Mouse (Mus musculus) yolk sac, embryonic 10.5 days (tissue): Measurements from ENCODE around the gene Cntn4.

Source experiments
- DNase-seq: peaks from one replicate; pipeline ENCODE4 v3.0.0-alpha.2; 2017; ENCODE audit warnings: low spot score

The Cntn4 gene

GRCm38 (mm10) chr6:105677149-105678031 lies at the start of gene Cntn4:
Cntn4 (plus strand) TSS chr6:105677660.
- DNase-seq, result no peak

DNA sequence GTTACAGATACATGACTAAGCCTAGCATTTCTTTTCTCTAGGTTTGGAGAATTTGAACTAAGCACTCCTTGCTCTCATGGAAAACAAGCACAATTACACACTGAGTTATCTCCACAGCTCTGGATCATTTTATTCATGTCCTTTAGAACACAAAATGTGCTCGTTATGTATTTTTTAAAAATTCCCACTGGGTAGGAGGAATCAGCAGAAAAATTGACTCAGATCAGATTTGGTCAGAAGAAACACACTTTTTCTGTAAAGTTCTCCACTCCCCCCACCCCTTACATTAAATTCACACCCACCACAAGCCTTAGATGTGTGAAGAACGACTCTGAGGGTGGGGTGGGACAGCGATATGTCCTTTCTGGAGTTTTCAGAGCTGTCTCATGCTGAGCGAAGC lies 3.2 kb upstream of the Cntn4 start:
- DNase-seq, result no peak

GRCm38 (mm10) chr6:105675099-105675498 lies 2.4 kb upstream of the Cntn4 start:
- no peak for DNase-seq

DNA sequence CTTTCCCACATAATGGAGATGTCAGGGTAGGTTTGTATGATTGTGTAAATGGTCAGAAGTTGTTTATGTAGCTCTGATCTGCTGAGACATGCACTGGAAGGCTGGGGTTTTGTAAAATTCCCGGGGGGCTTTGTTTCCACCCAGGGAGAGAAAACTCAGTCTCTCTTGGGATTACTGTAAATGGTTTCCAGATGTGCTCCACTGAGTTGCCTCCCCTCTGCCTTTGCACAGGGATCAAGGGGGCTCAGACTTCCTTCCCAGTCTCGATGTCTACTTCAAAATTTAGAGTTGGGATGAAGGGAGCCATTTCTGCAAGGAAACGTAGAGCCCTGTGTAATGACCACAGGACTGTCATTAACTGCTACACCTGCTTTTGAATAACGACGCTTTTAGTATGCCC lies 823 bp upstream of the Cntn4 start:
- no peak for DNase-seq

DNA sequence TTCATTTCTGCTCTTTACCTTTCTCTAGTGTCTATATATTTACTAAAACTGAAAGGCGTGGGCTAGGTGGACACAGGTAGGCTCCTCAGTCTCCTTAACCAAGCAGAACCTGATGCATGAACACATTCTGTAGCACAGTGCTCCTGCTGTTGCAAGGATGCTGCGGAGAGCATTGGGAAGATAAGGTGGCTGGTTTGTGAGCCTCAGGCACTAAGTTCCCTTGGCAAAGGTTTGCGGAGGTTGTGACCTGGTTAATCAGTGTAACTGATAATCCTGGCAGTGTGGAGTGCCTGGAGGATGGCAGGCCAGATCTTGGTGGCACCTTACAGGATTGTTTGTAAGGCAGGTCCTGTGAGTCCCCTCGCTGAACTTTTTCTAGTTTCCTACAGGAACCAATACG lies 1.3 kb downstream of the Cntn4 start:
- no peak for DNase-seq

GRCm38 (mm10) chr6:105681496-105681895 lies 4.0 kb downstream of the Cntn4 start:
- no peak for DNase-seq

DNA sequence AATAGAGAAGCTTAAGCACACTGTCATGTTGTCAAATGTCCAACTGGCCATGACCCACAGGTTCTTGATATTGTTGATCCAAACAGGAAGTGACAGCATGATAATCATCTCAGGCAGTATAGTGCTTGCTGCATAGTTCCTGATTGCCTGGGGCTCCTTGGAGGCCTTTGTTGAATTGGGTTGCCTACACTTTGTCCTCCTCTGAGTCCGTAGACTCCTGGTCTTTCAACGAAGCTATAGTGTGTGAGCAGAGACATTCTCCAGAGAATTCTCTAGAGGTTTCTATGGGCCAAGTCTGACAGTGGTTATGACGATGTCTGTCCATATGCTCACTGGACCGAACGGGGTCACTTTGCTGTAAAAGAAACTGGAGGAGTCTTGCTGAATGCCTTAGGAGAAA lies 5.8 kb downstream of the Cntn4 start:
- DNase-seq, result no peak

GRCm38 (mm10) chr6:105684123-105684522 lies 6.7 kb downstream of the Cntn4 start:
- no peak for DNase-seq

- DNase-seq, result no peak
Observed at GRCm38 (mm10) chr6:105688195-105688594, 10.7 kb downstream of the Cntn4 start.

DNA sequence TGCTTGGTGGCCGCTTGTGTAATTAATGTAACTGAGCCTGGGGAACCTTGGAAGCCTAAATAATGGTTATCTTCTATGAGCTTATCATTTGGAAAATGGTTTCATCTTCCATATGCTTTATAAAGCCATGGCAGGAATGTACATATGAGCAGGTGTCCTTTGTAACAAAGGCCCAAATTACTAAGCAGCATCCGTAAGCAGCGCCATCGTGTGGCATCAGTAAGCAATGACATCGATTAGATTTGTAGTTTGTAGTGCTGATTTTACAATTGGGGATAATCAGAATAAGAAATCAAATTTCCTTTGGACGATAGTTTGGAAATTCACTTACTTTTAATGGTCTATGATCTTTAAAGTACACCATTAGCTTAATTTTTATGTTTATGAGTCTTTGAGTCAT lies 64.6 kb downstream of the Cntn4 start:
- DNase-seq, result no peak

DNA sequence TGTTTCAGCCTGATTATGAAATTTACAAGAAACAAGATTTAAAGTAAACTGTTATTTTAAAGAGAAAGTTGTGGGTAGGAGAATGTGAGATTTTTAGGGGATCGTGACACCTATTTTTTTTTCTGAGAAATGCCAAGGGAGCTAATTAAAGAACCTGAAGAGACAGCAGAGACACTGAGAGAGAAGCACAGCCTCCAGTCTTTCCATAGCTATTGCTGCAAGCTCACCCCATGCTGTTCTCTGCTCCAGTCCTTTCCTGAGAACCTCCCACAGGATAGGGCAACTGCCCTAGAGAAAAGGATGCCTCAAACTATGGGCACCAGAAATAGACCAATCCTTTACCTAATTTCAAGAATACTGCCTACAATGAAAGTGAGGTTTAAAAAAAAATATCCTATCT lies 103.2 kb downstream of the Cntn4 start:
- DNase-seq, result no peak

DNA sequence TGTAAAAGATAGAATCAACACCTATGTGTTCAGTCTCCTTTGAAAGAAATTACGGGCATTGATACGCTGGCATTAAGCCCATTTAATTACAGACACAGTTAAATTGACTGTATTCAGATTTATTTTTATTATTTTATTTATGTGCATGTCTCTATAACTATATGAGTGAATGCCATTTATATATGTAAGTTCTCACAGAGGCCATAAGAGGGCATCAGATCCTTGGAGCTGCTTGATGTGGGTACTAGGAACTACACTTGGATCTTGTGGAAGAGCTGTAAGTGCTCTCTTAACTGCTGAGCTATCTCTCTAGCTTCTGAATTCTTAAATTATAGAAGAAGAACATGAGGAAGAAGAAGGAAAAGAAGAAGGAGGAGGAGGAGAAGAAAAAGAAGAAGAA lies 111.0 kb downstream of the Cntn4 start:
- DNase-seq, result no peak

DNA sequence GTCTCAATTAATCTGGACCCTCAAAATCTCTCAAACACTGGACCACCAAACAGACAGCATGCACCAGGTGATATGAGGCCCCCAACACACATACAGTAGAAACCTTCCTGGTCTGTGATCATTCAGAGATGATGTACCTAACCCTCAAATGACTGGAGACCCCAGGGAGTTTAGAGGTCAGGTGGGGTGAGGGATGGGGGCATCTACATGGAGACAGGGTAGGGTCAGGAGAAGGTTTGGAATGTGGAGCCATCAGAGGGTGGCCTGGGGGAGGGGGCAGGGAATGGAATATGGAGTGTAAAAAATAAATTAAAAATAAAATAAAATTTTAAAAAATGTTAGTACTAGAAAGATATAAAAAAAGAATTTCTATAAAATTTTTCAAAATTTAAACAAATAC lies 157.6 kb downstream of the Cntn4 start:
- DNase-seq, result no peak

GRCm38 (mm10) chr6:105847296-105847695 lies 169.8 kb downstream of the Cntn4 start:
- DNase-seq, result no peak

DNA sequence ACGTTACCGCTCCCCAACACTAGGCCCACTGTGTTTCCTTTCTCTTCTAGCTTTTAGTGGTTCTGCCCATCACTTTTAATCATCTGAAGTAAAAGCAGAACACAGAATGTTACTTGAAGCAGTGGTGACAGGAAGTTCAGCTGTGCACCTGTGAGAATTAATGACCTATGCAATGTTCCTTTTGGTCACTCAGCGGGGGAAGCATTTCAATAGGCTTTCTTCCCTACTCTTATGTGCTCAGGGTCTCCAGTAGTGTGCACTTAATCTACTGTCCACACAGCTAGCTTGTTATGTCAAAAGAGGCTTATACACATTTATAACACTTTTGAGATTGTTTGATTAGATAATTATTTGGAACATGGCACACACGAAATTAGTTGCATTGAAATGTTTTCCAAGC lies 215.4 kb downstream of the Cntn4 start:
- DNase-seq, result no peak

DNA sequence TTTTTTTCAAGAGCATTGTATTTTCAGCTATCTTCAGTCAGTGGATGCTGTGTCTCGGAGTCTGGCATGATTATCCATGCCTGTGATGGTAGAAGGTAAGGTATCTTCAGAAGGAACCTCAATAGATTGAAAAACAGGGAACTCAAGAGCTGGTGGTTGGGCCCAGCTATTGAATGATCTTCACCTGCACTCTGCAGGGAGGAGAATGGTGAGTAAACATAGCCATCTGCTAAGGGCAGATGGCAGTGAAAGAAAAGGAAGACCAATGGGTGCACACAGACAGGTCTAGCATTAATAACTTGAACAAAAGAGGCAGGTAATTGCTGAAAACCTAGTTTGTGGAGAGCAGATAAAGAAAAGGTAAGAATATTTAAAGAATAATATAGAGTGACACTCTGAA lies 261.0 kb downstream of the Cntn4 start:
- DNase-seq, result no peak

GRCm38 (mm10) chr6:105939303-105939702 lies 261.8 kb downstream of the Cntn4 start:
- no peak for DNase-seq

- no peak for DNase-seq
Observed at GRCm38 (mm10) chr6:105940591-105940990, 263.1 kb downstream of the Cntn4 start.

- DNase-seq, result no peak
Observed at GRCm38 (mm10) chr6:105991492-105991891, 314.0 kb downstream of the Cntn4 start.

DNA sequence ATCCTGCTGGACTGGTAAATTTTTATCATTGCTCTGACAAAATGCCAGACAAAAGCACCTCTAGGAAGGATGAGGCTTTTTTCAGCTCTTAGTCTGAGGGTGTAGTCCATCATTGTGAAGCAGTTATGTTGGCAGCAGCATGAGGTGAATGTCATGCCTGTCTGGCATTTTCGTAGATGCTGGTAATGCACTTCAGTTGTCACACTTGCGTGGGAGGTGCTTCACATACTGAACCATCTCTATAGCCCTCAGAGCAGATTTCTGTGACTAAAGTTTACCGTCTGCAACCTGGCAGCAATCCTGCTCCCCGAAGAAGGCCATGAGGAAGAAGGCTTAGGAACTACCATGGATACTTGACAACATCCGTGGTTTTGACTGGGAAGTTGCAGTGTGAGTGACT lies 335.6 kb downstream of the Cntn4 start:
- DNase-seq, result no peak

- no peak for DNase-seq
Observed at GRCm38 (mm10) chr6:106015126-106015525, 337.7 kb downstream of the Cntn4 start.

DNA sequence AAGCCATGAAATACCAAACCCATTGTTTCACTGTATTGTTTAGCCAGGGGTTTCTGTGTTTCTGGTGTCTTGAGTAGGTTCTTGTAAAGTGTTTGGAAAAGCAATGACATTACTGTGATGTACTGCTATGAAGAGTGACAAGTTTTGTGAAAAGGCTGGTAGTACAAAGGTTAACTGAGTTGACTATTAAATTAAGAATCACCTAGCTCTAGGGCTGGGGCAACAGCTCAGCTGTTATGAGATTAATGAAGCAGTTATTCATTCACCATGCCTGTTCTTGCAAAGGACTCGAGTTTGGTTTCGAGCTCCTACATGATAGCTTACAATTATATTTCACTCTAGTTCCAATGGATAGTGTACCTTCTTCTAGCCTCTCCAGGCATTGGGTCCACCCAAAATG lies 371.4 kb downstream of the Cntn4 start:
- no peak for DNase-seq

- no peak for DNase-seq
Observed at GRCm38 (mm10) chr6:106056123-106056522, 378.7 kb downstream of the Cntn4 start.

DNA sequence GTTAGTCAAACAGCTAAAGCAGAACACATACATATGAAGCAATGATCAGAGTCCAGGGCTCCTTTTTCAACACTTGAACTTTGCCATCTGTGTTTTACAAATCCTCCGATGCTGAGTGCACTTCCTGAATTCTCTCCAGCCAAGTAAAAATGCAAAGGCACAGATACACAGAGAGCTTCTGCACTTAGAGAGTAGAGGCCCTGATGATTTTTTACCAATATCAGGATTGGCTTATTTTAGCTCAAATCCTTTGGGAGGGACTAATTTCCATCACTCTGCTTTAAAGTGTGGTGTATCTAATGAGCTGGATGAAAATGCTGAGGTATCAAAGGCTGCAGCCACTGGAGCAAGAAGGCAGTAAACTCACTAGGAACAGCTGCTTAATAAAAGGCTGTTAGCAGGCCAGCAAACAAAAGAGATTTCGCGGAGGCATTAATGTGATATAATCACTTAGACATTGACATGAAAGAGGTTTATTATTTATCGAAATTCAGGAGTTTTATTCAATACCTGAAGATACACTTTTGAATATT lies 400.7 kb downstream of the Cntn4 start:
- DNase-seq, result no peak
